Mouse (Mus musculus) stomach, postnatal 0 days (tissue): ENCODE data around the gene Rbl2. TPM values are rescaled to one million over a fixed set of nuclear protein-coding genes. Genes with fewer than 3 reads are reported as not detected.
A peak's percentile ranks its signal among the peaks of the same experiment; 100 is the strongest.

ENCODE experiments used
- ATAC-seq: fragments of 200-750 bp; cut with Nextera tagmentation; 2 replicates; pipeline ENCODE4 v1.8.0; 2017; ENCODE audit not compliant: low FRiP score, low TSS enrichment
- DNase-seq: peaks from one replicate; pipeline ENCODE4 v3.0.0-alpha.2; 2016; ENCODE audit warnings: low spot score
- H3K27ac ChIP-seq: fragments of 300-500 bp; sonication (generic); replicated peaks from 2 replicates; pipeline ENCODE4 v1.5.1; 2014; ENCODE audit warnings: mild to moderate bottlenecking, control low read depth
- H3K27me3 ChIP-seq: fragments of 300-500 bp; sonication (generic); 2 replicates; pipeline ENCODE4 v1.6.1; 2014; ENCODE audit warnings: low read length; ENCODE audit not compliant: control insufficient read depth, insufficient read depth
- H3K36me3 ChIP-seq: fragments of 300-500 bp; sonication (generic); 2 replicates; pipeline ENCODE4 v1.6.1; 2014; ENCODE audit warnings: low read length, mixed read lengths; ENCODE audit not compliant: control insufficient read depth, insufficient read depth
- H3K4me1 ChIP-seq: fragments of 300-500 bp; sonication (generic); replicated peaks from 2 replicates; pipeline ENCODE4 v1.6.1; 2014; ENCODE audit warnings: antibody characterized with exemption; ENCODE audit not compliant: control insufficient read depth, insufficient read depth
- H3K4me2 ChIP-seq: fragments of 300-500 bp; sonication (generic); replicated peaks from 2 replicates; pipeline ENCODE4 v1.6.1; 2014; ENCODE audit warnings: low read depth, mild to moderate bottlenecking, control low read depth, moderate library complexity
- H3K4me3 ChIP-seq: fragments of 300-500 bp; sonication (generic); 2 replicates; pipeline ENCODE4 v1.5.1; 2014; ENCODE audit warnings: low read depth, low read length, control low read depth
- H3K9ac ChIP-seq: fragments of 300-500 bp; sonication (generic); 2 replicates; pipeline ENCODE4 v1.6.1; 2014; ENCODE audit warnings: mild to moderate bottlenecking, low read length, control low read depth, mixed read lengths
- H3K9me3 ChIP-seq: fragments of 300-500 bp; sonication (generic); 2 replicates; pipeline ENCODE4 v1.6.1; 2016; ENCODE audit warnings: low read length; ENCODE audit not compliant: control insufficient read depth
- CTCF ChIP-seq: IDR thresholded peaks from 2 replicates; pipeline ENCODE4 v1.5.1; 2016; ENCODE audit warnings: antibody characterized with exemption, low read depth, mild to moderate bottlenecking, moderate library complexity
- EP300 ChIP-seq: optimal IDR thresholded peaks from 2 replicates; pipeline ENCODE3; 2016; ENCODE audit warnings: antibody characterized with exemption
- WGBS: fragments of 180-500 bp; shearing (Covaris S2); extraction: QIAGEN DNeasy Blood & Tissue Kit; methylation state at CpG from one replicate; pipeline ENCODE4 v1.1.7; 2014; 5-methylcytosine and 5-hydroxymethylcytosine counted together
- polyA plus RNA-seq: library from polyadenylated mRNA; unstranded; fragments of >200 nt; fragmentation: Nextera tagmentation; extraction: Ambion mirVana; gene quantifications from 2 replicates; pipeline ENCODE4 v1.2.1, GENCODE M21; 2015

Rbl2 gene
- polyA plus RNA-seq, 1 experiment from 2014 or later, result 6.5 TPM

DNA sequence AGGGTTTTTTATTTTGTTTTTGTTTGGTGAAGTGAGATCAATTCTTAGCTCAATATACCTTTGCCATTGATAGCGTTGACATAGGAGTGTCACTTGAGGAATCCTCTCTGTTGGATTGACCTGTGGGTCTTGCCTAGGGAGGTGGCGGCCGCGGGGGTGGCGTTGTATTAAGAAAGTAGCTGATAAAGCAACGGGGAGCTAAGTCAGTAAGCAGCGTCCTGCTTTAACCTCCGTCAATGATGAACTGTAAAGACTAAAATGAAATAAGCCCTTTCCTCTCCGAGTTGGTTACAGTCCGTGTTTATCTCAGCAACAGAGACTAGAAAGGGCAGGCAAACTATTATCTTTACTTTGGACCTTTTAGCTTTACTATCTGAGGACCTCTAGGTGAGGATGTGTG lies 450 bp upstream of the Rbl2 start:
- H3K4me1 ChIP-seq, result 0 out of 2 replicates have a peak, but pooled peaks cover 3% of the 10 kb centered on the region
- DNase-seq (no peak), ATAC-seq (peak; percentile 4; the same call in 1 of the 2 replicates)
- H3K27me3 ChIP-seq, result no peaks in the 10 kb centered on the region
- no peaks in the 10 kb centered on the region for H3K9me3 ChIP-seq
- TF ChIP-seq CTCF, result no peak
- TF ChIP-seq EP300, result no peak
- 9% methylated on average over 10 of the region's 10 CpGs for WGBS
- H3K27ac ChIP-seq, result no peak overlapping the region
- H3K4me2 ChIP-seq, result peak overlapping the region; percentile 75
- H3K4me3 ChIP-seq, result peak overlapping the region; percentile 90
- H3K36me3 ChIP-seq, result no peaks in the 10 kb centered on the region; the same call in 1 of the 2 replicates
- peak overlapping the region; percentile 56; the same call in 1 of the 2 replicates for H3K9ac ChIP-seq

DNA sequence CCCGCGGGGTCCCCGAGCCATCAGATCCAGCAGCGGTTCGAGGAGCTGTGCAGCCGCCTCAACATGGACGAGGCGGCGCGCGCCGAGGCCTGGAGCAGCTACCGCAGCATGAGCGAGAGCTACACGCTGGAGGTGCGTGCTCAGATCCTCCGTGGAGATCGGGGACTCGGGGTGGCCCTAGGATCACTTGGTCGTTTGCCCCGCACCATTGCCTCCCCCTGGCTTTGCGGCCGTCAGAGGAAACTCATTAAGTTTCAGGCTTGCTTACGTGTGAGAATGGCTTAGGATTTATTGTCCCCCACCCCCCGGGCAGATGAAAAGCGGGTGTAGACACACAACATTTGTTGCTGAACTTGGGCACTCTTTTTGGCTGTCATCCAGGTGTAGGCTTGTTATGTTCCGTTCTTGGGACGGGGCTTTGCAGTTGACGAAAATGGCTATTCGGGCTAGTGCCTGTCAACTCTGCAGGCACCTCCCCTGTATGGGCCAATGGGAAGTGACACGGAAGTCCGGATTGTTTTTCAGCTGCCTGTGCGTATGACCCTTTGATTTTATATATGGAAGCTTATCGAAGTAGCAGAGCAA lies 510 bp downstream of the Rbl2 start:
- H3K9me3 ChIP-seq, result no peaks in the 10 kb centered on the region

DNA sequence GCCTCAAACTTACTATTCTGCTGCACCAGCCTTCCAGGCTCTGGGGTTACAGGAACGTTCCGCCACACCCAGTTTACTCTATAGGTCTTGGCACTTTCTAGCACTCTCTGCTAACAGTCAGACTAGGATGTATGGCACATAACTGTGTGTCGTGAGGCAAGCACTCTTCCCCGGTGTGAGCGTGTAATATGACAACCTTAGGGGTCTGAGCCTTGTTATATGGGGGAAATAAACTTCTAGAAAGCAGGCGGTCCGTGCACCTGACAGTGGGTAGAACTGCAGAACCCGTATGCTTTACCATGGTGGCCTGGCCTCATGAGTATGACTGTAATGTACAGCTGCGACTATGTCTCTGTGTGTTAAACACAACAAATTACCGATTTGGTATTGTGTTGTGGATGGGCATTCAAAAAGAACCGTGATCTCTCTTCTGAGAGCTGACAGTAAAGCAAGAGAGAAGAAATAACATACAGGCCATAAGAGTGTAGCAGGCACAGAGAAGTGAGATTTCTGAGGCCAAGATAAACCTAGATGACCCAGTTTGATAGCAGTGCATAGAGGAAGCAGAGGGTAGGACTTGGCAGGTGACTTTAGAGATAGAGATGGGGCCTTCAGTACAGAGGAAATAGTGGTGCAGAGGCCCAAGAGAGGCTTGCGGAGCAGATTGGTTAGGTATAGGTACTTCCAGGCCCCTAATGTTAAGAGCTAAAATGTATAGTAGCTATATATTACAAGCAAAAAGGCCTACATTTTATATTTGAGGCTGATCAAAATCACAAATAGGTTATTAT lies 7.4 kb downstream of the Rbl2 start:
- Histone ChIP-seq H3K4me1 (no peaks in the 10 kb centered on the region), H3K9me3 (no peaks in the 10 kb centered on the region), H3K9ac (no peak overlapping the region), H3K27me3 (no peaks in the 10 kb centered on the region), H3K4me3 (no peak overlapping the region), H3K4me2 (no peak overlapping the region), H3K27ac (no peak overlapping the region), H3K36me3 (peaks cover 13% of the 10 kb centered on the region)
- ATAC-seq, result no peak
- DNase-seq, result no peak
- 91% methylated on average over 12 of the region's 12 CpGs for WGBS
- no peak for TF ChIP-seq EP300

More for the DNA sequence above, 510 bp downstream of the Rbl2 start:
- no peak; the same call in 1 of the 2 replicates for TF ChIP-seq CTCF
- no peak for TF ChIP-seq EP300
- peak overlapping the region; percentile 75 for H3K4me2 ChIP-seq
- ATAC-seq (peak; percentile 92), DNase-seq (peak; percentile 86)
- H3K4me3 ChIP-seq, result peak overlapping the region; percentile 90
- under 1% methylated on average over 34 of the region's 34 CpGs for WGBS
- H3K4me1 ChIP-seq, result 0 out of 2 replicates have a peak, but pooled peaks cover 3% of the 10 kb centered on the region
- peak overlapping the region; percentile 95 for H3K27ac ChIP-seq
- H3K36me3 ChIP-seq, result no peaks in the 10 kb centered on the region; the same call in 1 of the 2 replicates
- no peaks in the 10 kb centered on the region for H3K27me3 ChIP-seq
- peak overlapping the region; percentile 89 for H3K9ac ChIP-seq

DNA sequence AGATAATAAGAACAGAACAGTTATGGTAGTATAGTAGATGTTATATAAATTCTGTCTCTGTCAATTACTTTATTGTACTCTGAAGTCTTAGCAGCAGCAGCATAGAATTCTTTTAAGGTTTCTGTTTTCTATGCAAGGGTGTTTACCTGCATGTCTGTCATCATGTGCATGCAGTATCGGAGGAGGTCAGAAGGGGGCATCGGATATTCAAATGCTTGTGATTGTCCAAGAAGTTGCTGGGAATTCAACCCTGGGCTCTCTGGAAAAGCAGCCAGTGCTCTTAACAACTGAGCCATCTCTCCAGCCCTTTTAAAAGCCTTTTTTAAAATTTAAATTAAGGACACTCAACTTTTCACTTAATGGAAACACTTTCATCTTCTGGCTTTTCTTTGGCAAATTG lies 9.8 kb downstream of the Rbl2 start:
- Histone ChIP-seq H3K27ac (no peak overlapping the region), H3K4me2 (no peak overlapping the region), H3K9ac (no peak overlapping the region), H3K27me3 (no peaks in the 10 kb centered on the region), H3K36me3 (peaks cover 19% of the 10 kb centered on the region), H3K4me1 (no peaks in the 10 kb centered on the region), H3K9me3 (no peaks in the 10 kb centered on the region), H3K4me3 (no peak overlapping the region)
- WGBS, result 96% methylated on average over 2 of the region's 2 CpGs
- DNase-seq (no peak), ATAC-seq (no peak)
- TF ChIP-seq CTCF (peak; percentile 16; the same call in 1 of the 2 replicates), EP300 (no peak)

DNA sequence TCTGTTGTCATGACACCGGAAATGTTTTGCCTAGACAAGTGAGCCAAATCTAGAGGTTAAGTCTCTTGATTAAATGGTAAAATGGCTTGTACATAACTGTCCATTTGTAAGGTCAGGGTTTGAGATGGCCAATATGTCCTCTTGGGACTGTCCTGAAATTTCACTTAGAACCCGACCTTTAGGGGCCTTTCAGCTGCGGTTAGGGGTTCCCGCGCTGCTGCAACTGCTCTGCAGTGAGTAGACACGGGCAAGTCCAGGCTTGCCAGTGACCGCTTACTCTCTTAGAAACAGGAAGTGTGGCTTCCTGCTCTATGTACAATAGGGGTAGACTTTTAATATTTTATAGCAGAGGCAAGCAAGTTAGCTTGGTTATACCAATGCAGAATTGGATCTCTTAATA lies 12.1 kb downstream of the Rbl2 start:
- no peak overlapping the region for H3K4me3 ChIP-seq
- ATAC-seq (no peak), DNase-seq (no peak)
- no peak overlapping the region for H3K9ac ChIP-seq
- H3K9me3 ChIP-seq, result no peaks in the 10 kb centered on the region
- no peaks in the 10 kb centered on the region for H3K4me1 ChIP-seq
- TF ChIP-seq EP300, result no peak
- TF ChIP-seq CTCF, result no peak
- H3K4me2 ChIP-seq, result no peak overlapping the region
- 75% methylated on average over 7 of the region's 7 CpGs for WGBS
- no peak overlapping the region for H3K27ac ChIP-seq
- no peaks in the 10 kb centered on the region for H3K27me3 ChIP-seq
- H3K36me3 ChIP-seq, result peaks cover 19% of the 10 kb centered on the region

DNA sequence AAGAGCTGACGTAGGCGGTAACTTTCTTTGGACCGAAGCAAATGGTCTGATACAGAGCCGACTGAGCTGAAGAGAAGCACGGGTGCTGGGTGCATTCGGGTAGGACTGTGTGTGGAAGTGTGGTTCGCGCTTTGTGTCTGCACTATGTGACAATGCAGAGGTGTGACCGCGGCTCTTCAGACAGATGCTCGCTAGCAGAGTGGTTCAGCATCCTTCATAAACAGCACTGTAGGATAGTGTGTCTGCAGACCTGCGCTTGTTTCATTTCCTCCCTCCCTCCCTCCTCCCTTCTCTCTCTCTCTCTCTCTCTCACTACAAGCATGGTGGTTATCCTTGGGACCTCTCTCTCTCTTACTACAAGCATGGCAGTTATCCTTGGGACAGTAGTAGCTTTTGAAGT lies 12.6 kb downstream of the Rbl2 start:
- no peak overlapping the region for H3K4me3 ChIP-seq
- no peak overlapping the region for H3K27ac ChIP-seq
- DNase-seq (no peak), ATAC-seq (no peak)
- H3K9me3 ChIP-seq, result no peaks in the 10 kb centered on the region
- H3K4me1 ChIP-seq, result no peaks in the 10 kb centered on the region
- TF ChIP-seq EP300, result no peak
- no peak for TF ChIP-seq CTCF
- H3K4me2 ChIP-seq, result no peak overlapping the region
- H3K36me3 ChIP-seq, result peaks cover 19% of the 10 kb centered on the region
- no peaks in the 10 kb centered on the region for H3K27me3 ChIP-seq
- no peak overlapping the region for H3K9ac ChIP-seq
- 90% methylated on average over 12 of the region's 12 CpGs for WGBS
